Mouse (Mus musculus) neutrophil, adult 5-6 weeks (primary cell): ENCODE measurements around the gene Cmtm2b. TPM values are rescaled to one million over a fixed set of nuclear protein-coding genes. Genes with fewer than 3 reads are reported as not detected.
"Not testable (repeated sequence)": the region's sequence is repeated elsewhere in the genome, so short reads cannot be mapped to it uniquely, and the experiment has no call there.

ENCODE experiments used
- ATAC-seq: fragments of 151-379, 151-347 bp; 2 replicates; pipeline ENCODE4 v1.8.0; 2017; ENCODE audit warnings: mild to moderate bottlenecking, moderate TSS enrichment; ENCODE audit not compliant: insufficient number of reproducible peaks, poor library complexity, low FRiP score, severe bottlenecking; ENCODE audit errors: extremely low read depth
- total RNA-seq: library from RNA; stranded (forward); fragments of 200-1000 nt; gene quantifications from 2 replicates; pipeline ENCODE4 v1.2.3, GENCODE M21; 2017

The Cmtm2b gene
- not detected in 2 replicates for total RNA-seq

DNA sequence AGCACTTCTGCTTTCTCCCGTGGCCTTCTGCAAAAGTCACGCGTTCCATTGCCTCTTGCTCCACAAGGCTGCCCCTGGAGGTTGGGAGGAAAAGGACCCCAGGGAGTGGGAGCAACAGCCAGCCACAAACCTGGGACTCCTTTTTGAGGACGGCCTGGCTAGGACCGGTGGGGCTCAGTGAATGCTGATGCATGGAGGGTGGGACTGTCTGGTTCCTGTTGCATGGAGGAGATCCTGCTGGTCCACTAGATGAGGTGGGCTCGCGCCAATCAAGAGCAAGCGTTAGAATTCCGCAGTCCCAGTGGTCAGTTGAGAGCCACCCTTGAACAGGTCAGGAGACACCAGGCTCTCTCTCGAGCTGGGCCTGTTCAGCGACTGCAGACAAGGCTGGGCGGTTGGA lies at the start of gene Cmtm2b:
Gene Cmtm2b (plus strand): TSS at position 301 of the 400 bp plus-strand sequence.
- ATAC-seq: not testable (repeated sequence)

DNA sequence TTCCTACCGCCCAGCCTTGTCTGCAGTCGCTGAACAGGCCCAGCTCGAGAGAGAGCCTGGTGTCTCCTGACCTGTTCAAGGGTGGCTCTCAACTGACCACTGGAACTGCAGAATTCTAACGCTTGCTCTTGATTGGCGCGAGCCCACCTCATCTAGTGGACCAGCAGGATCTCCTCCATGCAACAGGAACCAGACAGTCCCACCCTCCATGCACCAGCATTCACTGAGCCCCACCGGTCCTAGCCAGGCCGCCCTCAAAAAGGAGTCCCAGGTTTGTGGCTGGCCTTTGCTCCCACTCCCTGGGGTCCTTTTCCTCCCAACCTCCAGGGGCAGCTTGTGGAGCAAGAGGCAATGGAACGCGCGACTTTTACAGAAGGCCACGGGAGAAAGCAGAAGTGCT lies 28.9 kb upstream of the Cmtm2b start, which contains the start of gene Cmtm2a:
Gene Cmtm2a (minus strand): TSS at position 101 of the 400 bp plus-strand sequence.
- ATAC-seq: not testable (repeated sequence)

DNA sequence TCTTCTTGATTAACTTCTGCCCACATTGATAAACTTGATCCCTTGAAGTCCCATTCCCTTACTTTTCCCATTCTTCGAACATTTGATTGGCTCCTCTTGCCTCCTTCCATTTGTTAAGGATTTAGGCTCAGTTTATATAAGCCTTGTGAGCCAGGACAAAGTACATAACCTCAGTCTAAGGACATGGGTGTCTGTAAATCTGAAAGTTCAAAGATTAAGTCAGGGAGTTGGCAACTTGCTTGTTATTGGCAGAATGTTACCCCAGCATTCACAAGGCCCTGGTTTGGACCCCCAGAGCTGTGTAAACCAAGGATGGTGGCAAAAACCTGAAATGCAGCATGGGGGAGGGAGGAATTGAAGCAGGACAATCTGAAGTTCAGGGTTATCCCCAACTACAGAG lies 27.6 kb upstream of the Cmtm2b start:
- no peak for ATAC-seq

DNA sequence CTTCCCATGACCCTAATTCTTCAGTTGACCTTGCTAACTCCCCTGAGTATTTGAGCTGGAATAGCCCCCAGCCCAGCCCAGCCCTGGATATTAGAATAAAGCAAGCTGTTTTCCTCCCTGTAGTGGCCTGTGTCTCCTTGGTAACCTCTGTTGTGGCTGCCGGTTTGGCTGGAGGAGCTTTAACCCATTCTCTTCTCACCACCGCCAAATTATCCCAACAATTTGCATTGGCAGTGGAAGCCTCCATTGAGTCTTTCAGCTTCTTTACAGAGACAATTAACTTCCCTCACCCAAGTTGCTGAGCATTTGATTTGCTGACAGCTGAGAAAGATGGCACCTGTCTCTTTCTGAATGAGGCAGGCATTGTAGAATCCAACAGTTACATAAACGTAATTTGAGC lies 20.5 kb upstream of the Cmtm2b start:
- not testable (repeated sequence) for ATAC-seq

DNA sequence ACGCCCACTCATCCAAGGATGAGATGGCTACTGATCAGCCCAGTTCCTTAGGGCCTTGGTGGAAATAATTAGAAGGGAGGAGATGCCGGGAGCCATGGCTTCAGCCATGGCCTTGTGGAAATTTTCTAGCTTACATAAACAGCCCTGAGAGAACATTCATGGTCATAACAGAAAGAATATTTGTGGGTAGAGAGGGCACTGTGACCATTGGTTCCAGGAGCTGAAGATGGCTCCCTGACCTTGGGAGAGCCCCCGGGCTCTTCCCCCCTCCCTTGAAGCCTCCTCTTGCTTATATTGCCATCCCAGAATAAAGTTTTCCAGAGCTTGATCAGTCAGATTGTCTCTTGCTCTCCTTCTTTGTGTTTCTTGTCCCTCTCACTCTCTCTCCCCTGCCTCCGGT lies 19.5 kb upstream of the Cmtm2b start:
- ATAC-seq: not testable (repeated sequence)

DNA sequence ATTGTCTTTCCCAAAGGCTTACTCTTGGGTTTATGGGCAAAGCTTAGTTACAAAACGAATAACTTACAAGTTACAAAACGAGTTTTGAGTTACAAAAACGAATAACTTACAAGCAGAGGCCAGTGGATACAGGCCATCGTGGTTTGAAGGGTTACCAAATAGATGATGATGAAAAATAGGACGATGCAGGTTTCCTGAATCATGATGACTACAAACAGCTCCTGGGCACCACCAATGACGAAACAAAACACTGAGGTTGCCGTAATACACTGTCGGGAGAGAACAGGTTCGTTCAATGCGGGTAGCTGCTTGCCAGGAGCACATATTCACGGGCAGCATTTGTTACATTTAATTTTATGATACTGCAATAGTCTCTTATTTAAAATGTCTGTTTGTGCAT lies 17.1 kb upstream of the Cmtm2b start:
- ATAC-seq: no peak

DNA sequence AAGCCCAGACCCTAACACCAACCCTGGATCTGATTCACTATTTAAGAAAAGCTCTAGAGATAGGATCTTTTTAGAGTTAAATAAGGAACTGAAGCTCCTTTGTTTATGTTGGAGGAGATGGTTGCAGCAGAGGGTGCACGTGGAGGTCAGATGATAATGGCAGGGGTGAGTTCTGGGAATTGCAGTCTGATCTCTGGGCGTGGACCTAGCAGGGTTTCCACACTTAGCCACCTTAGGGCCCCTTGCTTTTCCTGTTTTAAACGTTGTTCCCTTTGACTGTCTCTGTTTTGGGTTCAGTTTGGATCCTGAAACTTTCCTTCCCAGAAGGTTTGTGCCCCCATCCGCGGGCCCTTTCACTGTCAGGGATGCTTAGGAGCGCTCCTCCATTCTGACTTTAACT lies 13.7 kb upstream of the Cmtm2b start:
- not testable (repeated sequence) for ATAC-seq

DNA sequence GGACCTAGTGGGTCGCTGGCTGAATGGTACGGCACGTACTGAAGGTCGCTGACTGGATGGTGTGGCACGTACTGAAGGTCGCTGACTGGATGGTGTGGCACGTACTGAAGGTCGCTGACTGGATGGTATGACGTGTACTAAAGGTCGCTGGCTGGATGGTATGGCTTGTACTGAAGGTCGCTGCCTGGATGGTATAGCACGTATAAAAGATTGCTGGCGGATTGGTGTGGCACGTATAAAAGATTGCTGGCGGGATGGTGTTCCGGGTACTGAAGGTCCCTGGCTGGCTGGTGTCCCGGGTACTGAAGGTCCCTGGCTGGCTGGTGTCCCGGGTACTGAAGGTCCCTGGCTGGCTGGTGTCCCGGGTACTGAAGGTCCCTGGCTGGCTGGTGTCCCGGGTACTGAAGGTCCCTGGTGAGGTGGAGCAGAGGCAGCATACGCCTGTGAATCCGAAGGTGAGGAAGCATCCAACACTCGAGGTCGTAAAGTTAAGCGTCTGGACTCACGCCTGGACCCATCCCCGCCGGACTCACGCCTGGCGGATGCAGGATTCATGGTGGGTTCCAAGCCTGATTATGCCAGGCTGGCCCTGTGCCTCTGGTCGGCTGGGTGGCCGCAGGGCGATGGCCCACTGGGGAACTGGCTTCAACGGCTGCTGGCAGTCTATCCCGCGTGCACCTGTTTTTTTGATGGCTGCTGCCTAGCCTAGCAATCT lies 12.4 kb upstream of the Cmtm2b start, which contains the start of the genes Gm45711 and Cmtm1:
Gene Gm45711 (minus strand): TSS at position 641 of the 715 bp plus-strand sequence.
Gene Cmtm1 (minus strand): TSS at position 705 of the 715 bp plus-strand sequence.
- ATAC-seq: not testable (repeated sequence)

DNA sequence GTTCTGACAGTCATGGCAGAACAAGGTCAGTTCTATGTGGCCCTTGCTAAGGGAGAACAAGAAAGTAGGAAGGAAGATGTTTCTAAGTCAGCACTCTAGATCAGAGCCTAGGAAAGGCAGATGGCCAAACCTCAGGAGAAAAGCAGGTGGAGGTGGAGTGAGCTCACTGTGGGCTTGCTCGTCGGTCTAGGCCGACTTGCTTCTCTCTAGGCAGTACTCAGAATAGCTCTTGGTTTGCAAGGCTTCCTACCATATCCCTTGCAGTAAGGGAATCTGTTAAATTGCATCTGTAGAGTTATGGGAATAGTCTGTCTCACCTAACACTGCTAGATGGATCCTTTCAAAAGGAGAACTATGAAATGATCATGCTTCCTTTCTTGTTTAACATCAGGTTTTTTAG lies 10.0 kb upstream of the Cmtm2b start:
- ATAC-seq: not testable (repeated sequence)

DNA sequence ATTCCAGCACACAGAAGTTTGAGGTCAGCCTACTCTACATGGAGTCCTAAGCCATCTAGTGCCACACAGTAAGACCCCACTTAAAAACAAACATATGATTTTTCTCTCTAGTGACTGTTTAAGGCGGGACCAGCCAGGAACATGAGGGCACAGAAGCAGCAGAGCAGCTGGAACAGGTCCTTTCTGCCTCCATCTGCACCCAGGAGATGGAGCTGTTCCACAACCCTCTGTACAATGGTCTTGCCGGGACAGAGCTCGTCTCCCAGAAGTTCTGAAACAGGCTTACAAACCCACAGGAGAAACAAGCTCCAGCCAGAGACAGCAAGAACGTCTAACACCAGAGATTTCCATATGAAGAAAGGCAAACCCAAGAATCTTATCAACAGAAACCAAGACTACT lies 8.7 kb upstream of the Cmtm2b start:
- ATAC-seq: no peak

DNA sequence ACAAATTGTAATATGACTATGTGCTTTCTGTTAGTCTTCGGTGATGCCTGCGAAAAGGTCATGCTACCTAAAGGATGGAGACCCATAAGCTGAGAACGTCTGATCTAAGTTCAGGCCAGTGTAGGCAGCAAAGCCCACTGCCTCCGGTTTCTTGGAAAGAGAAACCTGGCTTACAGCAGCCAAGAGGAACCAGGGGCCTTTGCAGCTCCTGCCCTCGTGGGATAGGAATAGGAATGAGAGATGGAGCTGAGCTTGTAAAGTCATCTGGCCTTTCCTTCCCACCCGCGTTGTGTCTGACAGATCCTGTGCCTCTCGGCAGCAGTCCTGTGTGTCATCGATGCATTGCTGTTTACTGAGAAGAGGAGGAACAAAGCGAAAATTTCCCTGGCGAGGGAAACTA lies 763 bp upstream of the Cmtm2b start, which contains the start of gene Gm11020:
Gene Gm11020 (plus strand): TSS at position 301 of the 400 bp plus-strand sequence.
- not testable (repeated sequence) for ATAC-seq

DNA sequence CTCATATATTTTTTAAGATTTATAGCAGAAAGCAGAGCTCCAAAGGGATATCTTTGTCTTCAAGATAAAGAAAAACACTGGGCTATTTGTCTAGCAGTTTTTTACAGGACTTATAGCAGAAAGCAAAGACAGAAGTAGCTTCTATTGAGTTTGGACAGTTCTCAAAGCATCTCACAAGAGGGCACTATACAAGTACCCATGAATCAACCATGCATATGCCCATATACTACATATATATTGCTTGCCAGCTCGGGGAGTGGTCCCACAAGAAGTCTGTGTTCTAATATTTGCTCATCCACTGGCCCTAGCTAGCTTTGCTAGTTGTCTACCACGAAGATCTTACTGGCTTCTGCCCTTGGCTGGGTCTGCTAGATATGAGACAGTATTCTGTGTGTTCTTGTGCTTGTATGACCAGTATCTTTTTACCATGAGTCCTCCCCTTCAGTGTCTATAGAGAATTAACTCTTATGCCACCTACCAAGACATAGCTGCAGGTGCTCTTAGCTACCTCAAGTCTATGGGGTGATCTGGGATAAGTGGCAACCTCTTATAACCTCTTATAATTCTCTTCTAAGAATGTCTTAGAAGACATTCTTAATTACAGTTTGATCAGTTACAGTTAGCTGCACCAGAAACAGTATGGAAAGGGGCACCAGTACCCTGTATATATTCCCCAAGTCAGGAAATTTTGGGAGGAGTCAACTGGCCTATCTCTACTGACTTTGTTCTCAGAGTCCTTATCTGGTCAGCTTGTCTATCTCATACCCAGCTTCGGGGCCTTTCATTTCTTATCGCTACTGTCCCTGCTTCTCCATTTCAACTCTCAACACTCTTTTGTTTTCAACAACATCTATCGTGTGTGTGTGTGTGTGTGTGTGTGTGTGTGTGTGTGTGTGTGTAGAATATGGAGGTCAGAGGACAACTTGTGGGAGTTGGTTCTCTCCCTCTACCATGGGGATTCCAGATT lies 10.9 kb downstream of the Cmtm2b start:
- no peak for ATAC-seq

DNA sequence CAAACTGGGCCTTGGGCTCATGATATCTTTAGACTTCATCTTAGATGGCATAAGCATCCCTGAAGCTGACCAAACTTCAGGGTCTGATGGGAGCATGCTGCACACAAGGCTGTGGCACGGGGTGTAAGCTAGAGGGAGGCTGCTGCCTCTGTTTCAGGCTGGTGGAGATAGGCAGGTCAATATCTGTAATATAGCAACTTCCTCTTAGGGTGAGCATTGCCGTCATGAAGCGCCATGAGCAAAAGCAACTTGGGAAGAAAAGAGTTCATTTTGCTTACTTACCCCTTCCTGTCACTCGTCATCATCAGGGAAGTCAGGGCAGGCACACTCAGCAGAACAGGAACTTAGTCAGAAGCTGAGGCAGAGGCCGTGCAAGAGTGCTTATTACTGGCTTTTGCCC lies 11.8 kb downstream of the Cmtm2b start:
- 0 out of 2 replicates have a peak, but pooled peaks have one; percentile 16 for ATAC-seq

DNA sequence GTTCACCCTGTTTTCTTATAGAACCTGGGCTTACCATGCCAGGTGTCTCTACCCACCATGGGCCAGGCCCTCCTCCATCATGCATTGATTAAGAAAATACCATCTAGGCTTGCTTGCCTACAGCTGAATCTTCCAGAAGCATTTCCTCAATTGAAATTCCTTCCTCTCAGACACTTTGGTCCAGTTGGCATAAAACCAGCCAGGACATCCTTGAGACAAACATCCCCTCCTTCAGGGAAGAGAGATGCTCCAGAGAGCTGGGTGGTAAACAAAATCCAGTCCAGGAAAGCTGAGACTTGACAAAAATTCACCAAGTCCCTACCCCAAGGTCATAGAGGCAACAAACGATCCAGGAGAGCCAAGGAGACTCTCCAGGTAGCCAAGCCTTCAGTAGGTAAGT lies 12.2 kb downstream of the Cmtm2b start:
- ATAC-seq: no peak

DNA sequence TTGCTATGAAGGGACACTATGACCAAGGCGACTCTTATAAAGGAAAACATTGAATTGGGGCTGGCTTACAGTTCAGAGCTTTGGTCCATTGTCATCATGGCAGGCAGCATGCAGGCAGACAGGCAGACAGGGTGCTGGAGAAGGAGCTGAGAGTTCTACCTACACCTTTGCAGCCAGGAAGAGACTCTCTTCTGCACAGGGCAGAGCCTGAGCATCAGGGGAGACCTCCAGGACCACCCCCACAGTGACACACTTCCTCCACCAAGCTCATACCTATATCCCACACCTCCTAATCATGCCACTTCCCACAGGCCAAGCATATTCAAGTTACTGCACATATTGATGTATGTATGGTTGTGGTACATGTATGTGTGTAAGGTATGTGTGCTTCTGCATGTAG lies 14.8 kb downstream of the Cmtm2b start:
- no peak for ATAC-seq

DNA sequence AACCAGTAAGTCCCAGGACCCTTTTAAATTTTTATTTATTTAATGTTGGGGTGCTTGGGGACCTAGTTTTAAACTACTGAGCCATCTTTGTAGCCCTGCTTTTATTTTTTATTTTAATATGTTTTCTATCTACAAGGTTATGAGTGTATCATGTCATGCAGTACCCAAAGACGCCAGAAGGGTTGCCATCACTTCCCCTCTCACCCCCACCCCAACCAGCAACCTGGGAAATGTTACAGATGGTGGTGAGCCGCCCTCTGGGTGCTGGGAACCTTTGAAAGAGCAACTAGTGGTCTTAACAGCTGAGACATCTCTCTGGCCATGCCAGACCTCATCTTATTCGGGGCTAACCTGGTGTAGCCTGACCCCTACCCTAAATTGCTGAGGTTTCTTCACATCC lies 15.9 kb downstream of the Cmtm2b start:
- no peak for ATAC-seq

DNA sequence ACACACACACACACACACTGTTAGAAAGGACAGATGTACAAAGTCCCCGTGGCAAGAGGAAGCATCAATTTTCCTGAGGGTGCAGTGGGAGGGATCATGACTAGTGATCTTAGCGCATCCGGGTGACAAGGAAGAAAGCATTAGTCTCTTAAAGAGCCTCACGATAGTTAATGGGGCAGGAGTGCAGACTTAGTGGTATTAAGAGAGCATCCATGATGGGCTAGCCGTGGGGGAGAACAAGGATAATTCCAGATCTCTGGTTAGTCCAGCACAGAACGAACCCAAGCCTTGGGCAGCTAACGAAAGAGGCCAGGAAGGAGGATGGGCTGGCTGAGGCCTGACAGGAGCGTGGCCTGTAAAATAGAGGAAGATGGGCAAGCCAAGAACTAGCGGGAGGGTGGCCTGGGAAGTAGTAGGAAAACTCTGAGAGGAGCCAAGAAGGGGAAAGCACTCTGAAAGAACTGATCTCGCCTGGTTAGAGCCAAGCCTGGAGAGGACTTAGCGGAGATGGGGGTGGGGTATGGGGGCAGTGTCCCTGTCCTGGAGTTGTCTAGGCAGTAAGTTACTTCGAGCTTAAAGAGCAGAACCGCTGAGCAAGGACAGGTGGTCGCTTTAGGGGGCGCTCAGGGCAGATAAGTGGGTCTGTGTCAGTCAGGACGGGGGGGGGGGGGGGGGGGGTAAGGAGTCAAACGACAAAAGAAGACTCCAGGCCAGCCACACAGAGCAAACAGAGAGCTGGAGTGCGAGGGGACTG lies 17.4 kb downstream of the Cmtm2b start, which contains the start of gene Cmtm3:
Gene Cmtm3 (plus strand): TSS at position 182 of the 754 bp plus-strand sequence.
- no peak for ATAC-seq

DNA sequence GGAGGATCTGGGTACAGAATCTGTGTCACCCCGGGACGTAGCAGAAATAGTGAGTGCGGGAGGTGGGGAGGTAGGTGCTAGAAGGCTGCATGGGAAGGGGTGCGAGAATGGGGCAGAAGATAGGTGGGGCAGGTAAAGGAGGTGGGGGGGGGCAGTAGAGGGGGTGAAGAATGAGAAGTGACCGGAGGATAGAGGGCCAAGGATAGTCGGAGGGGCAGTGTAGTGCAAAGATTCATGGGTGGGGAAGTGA lies 17.9 kb downstream of the Cmtm2b start:
- no peak for ATAC-seq
